Mouse (Mus musculus) hindbrain, embryonic 13.5 days (tissue): ENCODE measurements around the gene Cox4i2. TPM values are rescaled to one million over a fixed set of nuclear protein-coding genes. Genes with fewer than 3 reads are reported as not detected.
A peak's percentile ranks its signal among the peaks of the same experiment; 100 is the strongest.

Experiments used
- ATAC-seq: fragments of 200-750 bp; cut with Nextera tagmentation; 2 replicates; pipeline ENCODE4 v1.8.0; 2017; ENCODE audit warnings: moderate TSS enrichment; ENCODE audit not compliant: low FRiP score
- H3K27ac ChIP-seq: fragments of 300-500 bp; sonication (generic); 2 replicates; pipeline ENCODE4 v1.5.1; 2015; ENCODE audit warnings: inconsistent platforms, mild to moderate bottlenecking, moderate library complexity
- H3K27me3 ChIP-seq: fragments of 300-500 bp; sonication (generic); 2 replicates; pipeline ENCODE4 v1.6.1; 2015; ENCODE audit warnings: mild to moderate bottlenecking, inconsistent platforms
- H3K36me3 ChIP-seq: fragments of 300-500 bp; sonication (generic); 2 replicates; pipeline ENCODE4 v1.6.1; 2015; ENCODE audit warnings: mild to moderate bottlenecking, inconsistent platforms
- H3K4me1 ChIP-seq: fragments of 300-500 bp; sonication (generic); replicated peaks from 2 replicates; pipeline ENCODE4 v1.6.1; 2015; ENCODE audit warnings: inconsistent platforms
- H3K4me2 ChIP-seq: fragments of 300-500 bp; sonication (generic); 2 replicates; pipeline ENCODE4 v1.6.1; 2015; ENCODE audit warnings: inconsistent platforms, mild to moderate bottlenecking, moderate library complexity
- H3K4me3 ChIP-seq: fragments of 300-500 bp; sonication (generic); 2 replicates; pipeline ENCODE4 v1.5.1; 2015; ENCODE audit warnings: mild to moderate bottlenecking, inconsistent platforms
- H3K9ac ChIP-seq: fragments of 300-500 bp; sonication (generic); 2 replicates; pipeline ENCODE4 v1.6.1; 2015; ENCODE audit warnings: mild to moderate bottlenecking, inconsistent platforms
- H3K9me3 ChIP-seq: fragments of 300-500 bp; sonication (generic); 2 replicates; pipeline ENCODE4 v1.6.1; 2016; ENCODE audit warnings: inconsistent platforms
- WGBS: fragments of 180-500 bp; shearing (Covaris S2); methylation state at CpG from one replicate; pipeline ENCODE4 v1.1.7; 2015; 5-methylcytosine and 5-hydroxymethylcytosine counted together
- polyA plus RNA-seq: library from polyadenylated mRNA; unstranded; fragments of >200 nt; fragmentation: Nextera tagmentation; extraction: Ambion mirVana; gene quantifications from 2 replicates; pipeline ENCODE4 v1.2.1, GENCODE M21; 2015

Cox4i2 gene
- polyA plus RNA-seq, 1 experiment from 2014 or later: 5.4 TPM

DNA sequence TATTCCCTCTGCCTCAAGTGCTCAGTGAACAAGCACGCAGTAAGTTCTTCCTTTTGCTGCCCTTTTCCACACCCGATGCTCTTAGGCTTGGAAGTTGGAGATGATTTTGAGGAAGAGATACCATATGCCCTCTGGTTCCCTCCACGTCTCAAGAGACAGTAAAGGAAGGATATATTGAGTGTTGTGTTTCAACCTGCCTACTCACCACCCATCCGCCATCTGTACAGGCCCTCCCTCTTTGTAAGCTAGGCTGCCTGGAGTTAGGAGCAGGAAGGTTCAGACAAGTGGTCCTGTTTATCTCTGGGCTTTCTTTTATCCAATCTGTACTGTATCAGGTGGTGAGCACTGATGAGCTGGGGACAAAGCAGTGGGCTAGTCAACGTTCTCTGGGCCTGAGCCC, 39.4 kb downstream of the Cox4i2 start:
- 88% methylated on average over 5 of the region's 5 CpGs for WGBS
- no peak overlapping the region for H3K4me3 ChIP-seq
- no peak for ATAC-seq
- no peaks in the 10 kb centered on the region for H3K27me3 ChIP-seq
- H3K27ac ChIP-seq: no peak overlapping the region
- H3K9ac ChIP-seq: no peak overlapping the region
- H3K9me3 ChIP-seq: no peaks in the 10 kb centered on the region
- H3K36me3 ChIP-seq: peaks cover 10% of the 10 kb centered on the region
- peaks cover 29% of the 10 kb centered on the region for H3K4me1 ChIP-seq
- no peak overlapping the region for H3K4me2 ChIP-seq

DNA sequence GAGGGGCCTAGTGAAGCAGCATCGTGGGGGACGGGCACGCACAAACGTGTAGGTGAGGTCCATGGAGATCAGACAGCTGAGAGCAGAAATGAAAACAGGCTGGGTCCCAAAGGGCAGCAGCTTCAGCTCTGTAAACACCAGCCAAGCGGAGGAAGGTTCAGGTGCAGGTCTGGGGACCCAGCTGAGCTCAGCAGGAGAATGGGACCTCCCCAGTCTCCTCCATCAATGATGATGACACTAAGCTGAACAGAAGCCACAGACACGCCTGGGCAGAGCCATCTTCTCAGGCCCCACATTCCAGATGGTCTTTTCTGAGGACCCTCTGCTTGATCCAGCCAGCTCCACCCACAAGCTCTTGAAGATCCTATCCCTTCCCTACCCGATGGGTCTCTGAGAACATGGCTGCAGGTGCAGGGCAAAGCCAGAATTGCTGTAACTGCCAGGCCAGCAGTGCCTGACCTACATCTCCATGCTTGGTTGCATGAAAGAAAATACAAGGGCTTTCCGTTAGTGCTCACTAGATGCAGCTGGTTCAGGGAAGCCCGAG, 40.4 kb downstream of the Cox4i2 start:
- no peak overlapping the region for H3K4me3 ChIP-seq
- peak overlapping the region; percentile 62 for H3K27ac ChIP-seq
- ATAC-seq: no peak
- H3K4me2 ChIP-seq: no peak overlapping the region
- peaks cover 21% of the 10 kb centered on the region for H3K4me1 ChIP-seq
- H3K9ac ChIP-seq: no peak overlapping the region; the same call in 1 of the 2 replicates
- H3K36me3 ChIP-seq: peaks cover 10% of the 10 kb centered on the region
- H3K27me3 ChIP-seq: no peaks in the 10 kb centered on the region
- H3K9me3 ChIP-seq: no peaks in the 10 kb centered on the region
- WGBS: 75% methylated on average over 9 of the region's 9 CpGs

- 0 out of 2 replicates have a peak, but pooled peaks cover 3% of the 10 kb centered on the region for H3K36me3 ChIP-seq
- peaks cover 8% of the 10 kb centered on the region for H3K4me1 ChIP-seq
- no peak overlapping the region for H3K4me2 ChIP-seq
- 100% methylated on average over 1 of the region's 1 CpGs for WGBS
- H3K9ac ChIP-seq: no peak overlapping the region
- ATAC-seq: no peak
- no peak overlapping the region for H3K27ac ChIP-seq
- H3K27me3 ChIP-seq: no peaks in the 10 kb centered on the region
- no peaks in the 10 kb centered on the region for H3K9me3 ChIP-seq
- no peak overlapping the region for H3K4me3 ChIP-seq
These were observed 43.6 kb downstream of the Cox4i2 start for GRCm38 (mm10) chr2:152797589-152797988.

- no peak overlapping the region for H3K4me3 ChIP-seq
- H3K4me2 ChIP-seq: no peak overlapping the region
- no peak overlapping the region for H3K9ac ChIP-seq
- H3K36me3 ChIP-seq: 0 out of 2 replicates have a peak, but pooled peaks cover 3% of the 10 kb centered on the region
- H3K27ac ChIP-seq: no peak overlapping the region
- WGBS: 85% methylated on average over 7 of the region's 7 CpGs
- no peaks in the 10 kb centered on the region for H3K9me3 ChIP-seq
- H3K27me3 ChIP-seq: no peaks in the 10 kb centered on the region
- peaks cover 20% of the 10 kb centered on the region for H3K4me1 ChIP-seq
- ATAC-seq: no peak
These were observed 46.2 kb downstream of the Cox4i2 start for GRCm38 (mm10) chr2:152799954-152800761.

DNA sequence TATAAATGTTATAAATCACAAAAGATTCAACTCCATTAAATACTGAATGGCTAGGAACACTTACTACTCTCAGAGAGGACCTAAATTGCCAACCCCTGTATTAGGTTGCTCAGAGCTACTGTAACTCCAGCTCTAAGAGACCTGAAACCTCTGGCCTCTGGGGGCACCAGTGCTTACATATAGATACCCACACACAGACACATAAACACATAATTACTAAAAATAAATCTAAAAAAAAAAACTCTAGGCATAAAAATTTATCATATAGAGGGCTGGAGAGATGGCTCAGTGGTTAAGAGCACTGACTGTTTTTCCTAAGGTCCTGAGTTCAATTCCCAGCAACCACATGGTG, 46.8 kb downstream of the Cox4i2 start:
- no peaks in the 10 kb centered on the region for H3K27me3 ChIP-seq
- H3K4me2 ChIP-seq: no peak overlapping the region
- no peak for ATAC-seq
- H3K4me3 ChIP-seq: no peak overlapping the region
- H3K9ac ChIP-seq: no peak overlapping the region
- H3K27ac ChIP-seq: no peak overlapping the region
- 0 out of 2 replicates have a peak, but pooled peaks cover 3% of the 10 kb centered on the region for H3K36me3 ChIP-seq
- H3K9me3 ChIP-seq: no peaks in the 10 kb centered on the region
- H3K4me1 ChIP-seq: peaks cover 26% of the 10 kb centered on the region

GRCm38 (mm10) chr2:152802303-152802702, 48.3 kb downstream of the Cox4i2 start:
- no peak for ATAC-seq
- H3K36me3 ChIP-seq: 0 out of 2 replicates have a peak, but pooled peaks cover 3% of the 10 kb centered on the region
- H3K4me1 ChIP-seq: peaks cover 37% of the 10 kb centered on the region
- no peak overlapping the region for H3K4me2 ChIP-seq
- 90% methylated on average over 10 of the region's 10 CpGs for WGBS
- H3K4me3 ChIP-seq: no peak overlapping the region
- H3K27me3 ChIP-seq: no peaks in the 10 kb centered on the region
- no peaks in the 10 kb centered on the region for H3K9me3 ChIP-seq
- H3K27ac ChIP-seq: no peak overlapping the region
- no peak overlapping the region for H3K9ac ChIP-seq

DNA sequence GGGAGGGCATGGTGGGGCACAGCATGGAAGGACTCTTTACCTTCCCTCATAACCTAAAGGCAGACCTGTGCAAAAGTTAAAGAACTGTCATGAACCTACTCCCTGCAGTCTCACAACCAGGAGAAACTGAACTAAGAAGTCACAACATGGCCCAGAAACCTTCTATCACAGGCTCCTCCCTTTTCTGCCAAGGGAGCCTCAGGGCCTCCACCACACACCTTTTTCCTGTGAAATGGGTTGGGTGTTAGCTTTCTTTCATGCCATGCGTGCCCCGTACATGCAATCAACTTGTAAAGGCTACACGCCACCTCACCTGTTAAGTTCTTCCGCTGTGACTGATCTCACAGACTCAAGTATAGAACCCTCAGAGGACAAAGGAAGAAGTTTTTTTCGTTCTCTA, 49.1 kb downstream of the Cox4i2 start:
- no peak overlapping the region for H3K4me2 ChIP-seq
- ATAC-seq: no peak
- no peak overlapping the region for H3K9ac ChIP-seq
- no peaks in the 10 kb centered on the region for H3K27me3 ChIP-seq
- H3K4me1 ChIP-seq: peaks cover 37% of the 10 kb centered on the region
- WGBS: 83% methylated on average over 5 of the region's 5 CpGs
- H3K9me3 ChIP-seq: no peaks in the 10 kb centered on the region
- H3K27ac ChIP-seq: no peak overlapping the region
- H3K36me3 ChIP-seq: no peaks in the 10 kb centered on the region
- no peak overlapping the region for H3K4me3 ChIP-seq

GRCm38 (mm10) chr2:152804408-152805110, 50.6 kb downstream of the Cox4i2 start:
- Histone ChIP-seq H3K36me3 (no peaks in the 10 kb centered on the region), H3K4me2 (no peak overlapping the region), H3K4me3 (no peak overlapping the region), H3K27me3 (no peaks in the 10 kb centered on the region), H3K27ac (peak overlapping the region; percentile 60), H3K9ac (peak overlapping the region; percentile 19; the same call in 1 of the 2 replicates), H3K4me1 (peaks cover 37% of the 10 kb centered on the region), H3K9me3 (no peaks in the 10 kb centered on the region)
- ATAC-seq: 0 out of 2 replicates have a peak, but pooled peaks have one; percentile 17
- WGBS: 17% methylated on average over 6 of the region's 6 CpGs

DNA sequence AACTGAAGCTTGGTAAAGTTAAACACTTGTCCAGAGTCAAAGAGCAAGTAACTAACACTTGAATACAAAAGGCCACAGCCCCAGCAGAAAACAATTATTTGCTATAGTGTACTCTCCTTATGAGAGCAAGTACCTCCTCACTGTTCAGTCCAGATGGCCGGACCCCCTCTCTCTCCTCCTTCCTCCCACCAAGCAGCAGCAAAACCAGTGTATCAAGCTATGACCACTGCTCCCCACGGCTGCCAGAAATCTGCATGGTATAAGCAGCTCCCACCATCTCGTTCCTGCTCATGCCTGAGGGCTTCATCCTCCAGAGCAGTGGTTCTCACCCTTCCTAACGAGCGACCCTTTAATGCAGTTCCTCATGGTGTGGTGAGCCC, 51.1 kb downstream of the Cox4i2 start:
- Histone ChIP-seq H3K9me3 (no peaks in the 10 kb centered on the region), H3K27ac (peak overlapping the region; percentile 60), H3K4me3 (no peak overlapping the region), H3K4me2 (no peak overlapping the region), H3K9ac (peak overlapping the region; percentile 19; the same call in 1 of the 2 replicates), H3K4me1 (peaks cover 37% of the 10 kb centered on the region), H3K36me3 (peaks cover under 1% of the 10 kb centered on the region; the same call in 1 of the 2 replicates), H3K27me3 (no peaks in the 10 kb centered on the region)
- ATAC-seq: no peak
- WGBS: 46% methylated on average over 5 of the region's 5 CpGs

DNA sequence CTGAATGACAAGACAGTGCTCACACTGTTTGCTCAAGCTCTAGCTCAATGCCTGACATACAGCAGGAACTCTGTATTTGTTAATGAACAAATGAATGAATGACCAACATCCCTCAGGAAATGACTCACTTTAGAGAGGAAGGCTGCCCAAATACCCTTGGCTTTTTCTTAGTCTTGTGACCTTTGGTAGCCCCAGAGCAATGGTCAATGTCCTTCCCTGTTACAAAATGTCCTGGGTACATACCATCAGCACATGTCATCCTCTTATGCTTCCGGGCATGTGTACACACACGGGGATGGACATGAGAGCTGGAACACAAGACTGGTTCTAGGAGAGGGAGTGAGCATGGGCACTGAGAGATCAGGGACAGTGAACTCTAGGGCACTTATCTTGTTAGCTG, 52.1 kb downstream of the Cox4i2 start:
- Histone ChIP-seq H3K4me3 (no peak overlapping the region), H3K27ac (no peak overlapping the region), H3K36me3 (peaks cover 4% of the 10 kb centered on the region; the same call in 1 of the 2 replicates), H3K9me3 (no peaks in the 10 kb centered on the region), H3K27me3 (no peaks in the 10 kb centered on the region), H3K9ac (no peak overlapping the region), H3K4me1 (peaks cover 41% of the 10 kb centered on the region), H3K4me2 (no peak overlapping the region)
- 73% methylated on average over 2 of the region's 2 CpGs for WGBS
- no peak for ATAC-seq

GRCm38 (mm10) chr2:152808178-152808577, 54.2 kb downstream of the Cox4i2 start:
- Histone ChIP-seq H3K27me3 (no peaks in the 10 kb centered on the region), H3K4me1 (peaks cover 54% of the 10 kb centered on the region), H3K9ac (no peak overlapping the region), H3K4me3 (no peak overlapping the region), H3K27ac (no peak overlapping the region), H3K36me3 (peaks cover 4% of the 10 kb centered on the region; the same call in 1 of the 2 replicates), H3K4me2 (no peak overlapping the region), H3K9me3 (no peaks in the 10 kb centered on the region)
- ATAC-seq: no peak
- WGBS: 82% methylated on average over 3 of the region's 3 CpGs

DNA sequence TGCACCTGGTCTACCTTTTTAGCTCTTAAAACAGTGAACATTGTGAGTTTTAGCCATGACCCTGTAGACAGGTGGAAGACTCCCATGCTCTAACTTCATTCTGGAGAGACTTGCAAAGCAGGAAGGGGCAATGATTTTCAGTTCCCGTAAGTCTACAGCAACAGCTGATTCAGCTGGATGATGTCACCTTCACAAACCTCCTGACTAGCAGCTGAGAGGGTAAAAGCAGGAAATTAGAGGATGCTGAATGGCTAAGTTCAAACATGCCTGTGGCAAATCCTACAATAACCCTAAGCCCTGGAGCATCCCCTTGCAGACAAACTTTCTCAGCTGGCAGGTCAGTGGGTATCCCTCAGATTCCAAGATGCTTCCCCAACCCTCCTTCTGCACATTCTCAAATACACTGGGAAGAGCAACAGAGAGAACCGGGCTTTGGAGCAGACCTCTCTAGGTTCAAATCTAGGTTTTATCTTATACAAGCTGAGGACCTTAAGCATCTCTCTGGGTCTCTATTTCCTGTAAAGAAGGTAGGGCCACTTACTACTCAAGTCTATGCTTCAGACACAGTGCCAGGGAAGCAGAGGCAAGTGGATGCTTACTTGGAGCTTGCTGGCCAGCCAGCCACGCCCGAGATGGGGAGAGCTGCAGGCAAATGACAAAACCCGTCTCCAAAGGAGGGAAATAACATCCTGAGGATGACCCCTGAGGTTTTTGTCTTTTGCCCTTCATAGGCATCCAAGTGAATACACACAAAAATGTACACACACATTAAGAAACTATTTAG, 56.4 kb downstream of the Cox4i2 start:
- Histone ChIP-seq H3K9me3 (no peaks in the 10 kb centered on the region), H3K9ac (no peak overlapping the region), H3K4me2 (no peak overlapping the region), H3K27ac (no peak overlapping the region), H3K4me3 (no peak overlapping the region), H3K27me3 (no peaks in the 10 kb centered on the region), H3K4me1 (peaks cover 41% of the 10 kb centered on the region), H3K36me3 (peaks cover 4% of the 10 kb centered on the region; the same call in 1 of the 2 replicates)
- whole genome bisulfite sequencing: 89% methylated on average over 5 of the region's 5 CpGs
- no peak for ATAC-seq
